Mouse (Mus musculus) embryonic stem cell, embryonic (primary cell): ENCODE results near the gene Mmp2.

Experiments used
- CTCF ChIA-PET, 4 experiments: fragments of 300-600 bp in 2 of 4; fragments of 350-600 bp in 2 of 4; sonication (Branson Sonifier 250); formaldehyde crosslinking; loops; one replicate each; lab custom pipeline; 2022; ENCODE audit warnings: inconsistent platforms in 2 of 4; lab: Charles Lee
- POLR2A ChIA-PET, 4 experiments: fragments of 300-600 bp in 2 of 4; fragments of 350-600 bp in 2 of 4; sonication (Branson Sonifier 250); formaldehyde crosslinking; loops; one replicate each; lab custom pipeline; 2022; ENCODE audit warnings: antibody characterized with exemption in 4 of 4, inconsistent platforms in 1 of 4; lab: Charles Lee

Mmp2 gene

GRCm38 (mm10) chr8:92827243-92828034, at the start of gene Mmp2:
Gene Mmp2 (plus strand): TSS chr8:92827291.
- ChIA-PET POLR2A (interaction anchor here in 1 of 4 experiments (0.9 kb wide), 1 partner anchor 15 kb away, joined by 5 read pairs; no protein-coding TSS in a partner anchor), CTCF (interaction anchor here in 2 of 4 experiments (0.6 to 0.8 kb wide), 2 partner anchors 170 to 241 kb away, joined by 3 to 12 read pairs; no protein-coding TSS in a partner anchor)

GRCm38 (mm10) chr8:92780976-92781375, 46.1 kb upstream of the Mmp2 start:
- CTCF ChIA-PET, result interaction anchor here in 1 of 4 experiments (1.5 kb wide), 1 partner anchor 135 kb away, joined by 3 read pairs; no protein-coding TSS in a partner anchor
- POLR2A ChIA-PET, result no interaction called here

DNA sequence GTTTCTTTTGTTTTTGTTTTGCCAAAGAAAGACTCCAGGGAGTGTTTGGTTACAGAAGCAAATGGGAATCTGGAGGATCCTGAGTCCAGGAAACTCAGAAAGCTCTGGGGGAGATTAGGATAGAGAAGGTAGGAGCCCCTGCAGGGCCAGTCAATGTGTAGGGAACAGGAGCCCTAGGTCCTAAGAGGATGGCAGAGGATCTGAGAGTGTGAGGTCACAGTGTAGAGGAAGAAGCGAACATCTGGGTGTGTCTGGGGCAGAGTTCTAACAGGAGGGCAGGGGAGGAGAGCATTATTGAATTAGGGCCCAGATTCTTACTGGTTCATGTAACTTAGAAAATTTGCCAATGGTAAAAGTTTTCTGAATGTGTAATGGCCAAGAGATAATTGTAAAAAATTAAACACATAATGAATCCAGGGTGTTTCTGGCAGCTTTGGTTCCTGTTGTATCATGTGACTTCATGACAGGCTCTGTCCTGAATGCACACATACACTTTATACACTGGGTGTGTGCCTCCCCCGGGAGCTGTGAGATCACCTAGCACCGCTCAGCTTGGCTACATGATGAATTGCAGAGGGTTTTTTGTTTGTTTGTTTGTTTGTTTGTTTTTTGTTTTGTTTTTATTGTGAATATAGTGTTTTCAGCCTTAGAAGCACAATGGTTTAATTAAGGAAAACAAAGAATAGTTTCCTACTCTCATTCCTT, 43.0 kb upstream of the Mmp2 start:
- POLR2A ChIA-PET, result no interaction called here
- CTCF ChIA-PET, result no interaction called here

- ChIA-PET CTCF (interaction anchor here in 2 of 4 experiments (0.7 to 2.5 kb wide), 2 partner anchors 40 to 144 kb away, joined by 3 to 9 read pairs; no protein-coding TSS in a partner anchor), POLR2A (no interaction called here)
Observed at GRCm38 (mm10) chr8:92790835-92791234, 36.3 kb upstream of the Mmp2 start.

DNA sequence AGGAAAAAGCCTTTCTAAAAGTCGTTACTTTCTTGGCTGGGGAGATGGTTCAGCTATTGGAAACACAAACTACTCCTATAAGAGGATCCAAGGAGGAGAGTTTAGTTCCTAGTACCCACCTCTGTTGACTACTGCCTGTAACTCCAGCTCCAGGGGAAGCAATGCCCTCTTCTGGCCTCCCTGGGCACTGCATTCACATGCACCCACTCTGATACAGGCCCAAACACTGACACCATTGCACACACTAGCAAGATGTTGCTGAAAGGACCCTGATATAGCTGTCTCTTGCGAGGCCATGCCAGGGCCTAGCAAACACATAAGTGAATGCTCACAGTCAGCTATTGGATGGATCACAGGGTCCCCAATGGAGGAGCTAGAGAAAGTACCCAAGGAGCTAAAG, 35.1 kb upstream of the Mmp2 start:
- POLR2A ChIA-PET, result interaction anchor here in 1 of 4 experiments (1.2 kb wide), 1 partner anchor 30 kb away, joined by 3 read pairs; no protein-coding TSS in a partner anchor
- CTCF ChIA-PET, result interaction anchor here (0.6 to 2.5 kb wide), 16 partner anchors 12 to 1602 kb away, joined by 3 to 20 read pairs (median 3); partner anchors contain the start of gene Irx6 (in 1 of the 4)

DNA sequence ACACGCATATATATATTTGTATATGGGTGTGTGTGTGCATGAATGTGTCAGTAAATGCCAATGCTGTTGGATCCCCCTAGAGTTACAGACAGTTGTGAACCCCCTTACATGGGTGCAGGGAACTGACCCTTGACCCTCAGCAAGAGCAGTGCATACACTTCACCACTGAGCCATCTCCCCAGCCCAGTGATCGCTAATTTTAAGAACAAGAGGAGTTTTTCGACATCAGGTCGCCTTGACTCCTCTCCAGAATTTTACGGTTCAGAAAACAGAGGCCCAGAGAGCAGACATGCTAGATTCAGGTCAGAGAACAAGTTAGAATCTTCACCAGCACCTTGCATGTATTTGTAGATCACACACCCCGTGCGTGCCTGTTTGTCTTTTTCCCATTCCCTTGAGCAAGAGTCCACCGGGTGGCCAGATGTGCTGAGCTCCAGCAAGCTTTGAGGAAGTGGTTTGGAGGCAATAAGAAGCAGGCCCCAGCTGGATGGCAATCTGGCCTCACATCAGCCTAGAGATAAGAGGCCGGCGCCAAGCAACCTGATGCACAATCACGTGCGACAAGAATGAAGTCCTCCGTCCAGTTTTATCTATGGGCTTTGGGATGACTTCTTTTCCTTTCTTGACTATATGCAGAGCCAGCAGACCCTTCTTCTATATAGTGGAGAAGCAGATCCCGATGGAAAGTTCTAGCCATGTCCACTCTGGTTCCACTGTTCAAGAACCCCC, 33.1 kb upstream of the Mmp2 start:
- ChIA-PET POLR2A (interaction anchor here in 1 of 4 experiments (0.8 kb wide), 1 partner anchor 36 kb away, joined by 3 read pairs; no protein-coding TSS in a partner anchor), CTCF (no interaction called here)

DNA sequence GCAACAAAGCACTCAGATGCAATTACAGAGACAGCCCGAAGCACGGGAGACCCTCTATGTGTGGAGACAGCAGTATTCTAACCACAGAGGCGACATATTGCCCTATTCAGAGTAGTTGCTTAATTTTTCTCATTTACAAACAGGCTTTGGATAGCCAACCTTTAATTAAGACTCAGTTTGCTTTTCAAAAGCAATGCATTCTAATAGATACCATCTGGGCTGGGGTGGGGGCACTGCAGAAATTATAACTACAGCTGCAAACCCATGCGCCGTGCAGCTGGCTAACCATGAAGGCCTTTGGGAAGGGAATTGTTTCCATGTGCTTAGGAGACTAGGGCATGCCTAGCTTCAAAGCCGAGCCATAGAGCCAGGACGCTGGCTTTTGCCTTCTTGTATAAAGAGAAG, 29.6 kb upstream of the Mmp2 start:
- ChIA-PET POLR2A (no interaction called here), CTCF (no interaction called here)

GRCm38 (mm10) chr8:92799406-92799805, 27.7 kb upstream of the Mmp2 start:
- POLR2A ChIA-PET, result no interaction called here
- CTCF ChIA-PET, result no interaction called here

DNA sequence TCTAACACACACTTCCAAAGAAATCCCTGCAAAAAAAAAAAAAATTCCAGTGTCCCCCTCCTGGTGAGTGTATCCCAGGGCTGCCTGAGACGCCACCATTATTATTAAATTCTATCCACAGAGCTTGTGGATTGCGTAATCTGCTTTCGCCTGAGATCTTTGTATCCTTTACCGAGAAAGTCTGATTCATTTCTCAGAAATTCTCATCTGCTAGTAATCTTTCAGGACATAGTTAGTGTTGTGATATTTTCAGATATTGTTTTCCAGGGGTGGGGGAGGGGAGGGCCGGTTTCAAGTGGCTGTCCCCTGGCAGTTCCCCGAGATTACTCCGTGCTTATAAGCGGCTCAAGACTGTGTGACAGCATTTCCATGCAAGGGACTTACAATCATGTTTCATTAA, 25.9 kb upstream of the Mmp2 start:
- CTCF ChIA-PET, result no interaction called here
- POLR2A ChIA-PET, result interaction anchor here in 2 of 4 experiments (0.6 to 0.7 kb wide), 3 partner anchors 15 to 351 kb away, joined by 3 to 6 read pairs (median 3); no protein-coding TSS in a partner anchor

DNA sequence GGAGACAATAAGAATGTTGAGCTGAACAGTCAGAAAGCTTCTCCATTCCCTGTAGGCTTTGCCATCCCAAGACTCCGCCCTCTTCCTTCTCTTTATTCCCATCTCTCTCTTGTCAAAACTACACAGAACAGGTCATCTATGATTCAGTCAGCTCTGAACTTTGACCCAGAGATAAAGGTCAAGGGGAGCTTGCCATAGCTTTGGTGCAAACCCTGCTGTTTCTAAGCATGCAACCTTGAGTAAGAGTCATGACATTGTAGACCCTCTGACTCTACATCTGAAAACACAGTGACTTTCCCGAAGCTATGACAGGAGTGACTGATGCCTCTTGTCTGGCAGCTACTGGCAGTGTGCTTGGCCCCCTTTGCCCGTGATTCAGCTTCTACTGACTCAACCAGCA, 24.5 kb upstream of the Mmp2 start:
- ChIA-PET CTCF (interaction anchor here in 1 of 4 experiments (1.0 kb wide), 1 partner anchor 16 kb away, joined by 3 read pairs; no protein-coding TSS in a partner anchor), POLR2A (no interaction called here)

DNA sequence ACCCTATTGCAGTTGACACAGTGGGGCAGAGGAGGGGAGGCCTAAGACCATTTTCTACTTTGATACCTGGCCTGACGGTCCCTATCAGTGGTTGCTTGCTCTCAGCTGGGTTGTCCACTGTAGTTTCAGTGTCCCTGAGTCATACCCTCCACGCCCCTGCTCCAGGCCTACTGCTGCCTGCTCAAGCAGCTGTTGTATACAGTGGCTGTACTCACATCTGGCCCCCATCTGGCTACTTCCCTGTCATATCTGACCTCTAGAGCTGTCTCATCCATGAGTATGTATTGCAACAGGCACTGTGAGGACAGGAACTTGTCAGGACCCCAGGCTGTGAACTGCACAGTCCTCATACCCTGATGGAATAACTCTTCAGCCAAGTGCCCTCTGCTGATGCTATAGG, 14.3 kb upstream of the Mmp2 start:
- ChIA-PET CTCF (no interaction called here), POLR2A (interaction anchor here in 1 of 4 experiments (0.6 kb wide), 1 partner anchor 14 kb away, joined by 3 read pairs; no protein-coding TSS in a partner anchor)

DNA sequence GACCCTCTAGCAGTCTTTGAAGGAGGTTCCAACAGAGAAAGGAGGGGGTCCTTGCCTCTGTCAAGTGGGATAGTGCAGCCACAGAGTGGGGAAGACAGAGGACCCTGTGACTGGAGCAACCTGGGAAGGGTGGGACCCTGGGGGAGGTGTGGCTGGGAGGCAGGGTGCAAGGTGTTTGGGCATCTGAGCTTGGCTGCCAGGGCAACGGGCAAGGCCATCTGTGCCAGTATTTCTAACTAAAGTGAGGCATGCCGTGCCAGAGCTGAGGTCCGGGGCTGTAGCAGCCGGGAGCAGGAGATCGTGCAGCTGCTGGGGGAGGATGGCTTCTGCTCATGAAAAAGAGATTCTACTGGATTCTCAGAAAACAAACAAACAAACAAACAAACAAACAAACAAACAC, 11.4 kb upstream of the Mmp2 start:
- ChIA-PET CTCF (no interaction called here), POLR2A (no interaction called here)

DNA sequence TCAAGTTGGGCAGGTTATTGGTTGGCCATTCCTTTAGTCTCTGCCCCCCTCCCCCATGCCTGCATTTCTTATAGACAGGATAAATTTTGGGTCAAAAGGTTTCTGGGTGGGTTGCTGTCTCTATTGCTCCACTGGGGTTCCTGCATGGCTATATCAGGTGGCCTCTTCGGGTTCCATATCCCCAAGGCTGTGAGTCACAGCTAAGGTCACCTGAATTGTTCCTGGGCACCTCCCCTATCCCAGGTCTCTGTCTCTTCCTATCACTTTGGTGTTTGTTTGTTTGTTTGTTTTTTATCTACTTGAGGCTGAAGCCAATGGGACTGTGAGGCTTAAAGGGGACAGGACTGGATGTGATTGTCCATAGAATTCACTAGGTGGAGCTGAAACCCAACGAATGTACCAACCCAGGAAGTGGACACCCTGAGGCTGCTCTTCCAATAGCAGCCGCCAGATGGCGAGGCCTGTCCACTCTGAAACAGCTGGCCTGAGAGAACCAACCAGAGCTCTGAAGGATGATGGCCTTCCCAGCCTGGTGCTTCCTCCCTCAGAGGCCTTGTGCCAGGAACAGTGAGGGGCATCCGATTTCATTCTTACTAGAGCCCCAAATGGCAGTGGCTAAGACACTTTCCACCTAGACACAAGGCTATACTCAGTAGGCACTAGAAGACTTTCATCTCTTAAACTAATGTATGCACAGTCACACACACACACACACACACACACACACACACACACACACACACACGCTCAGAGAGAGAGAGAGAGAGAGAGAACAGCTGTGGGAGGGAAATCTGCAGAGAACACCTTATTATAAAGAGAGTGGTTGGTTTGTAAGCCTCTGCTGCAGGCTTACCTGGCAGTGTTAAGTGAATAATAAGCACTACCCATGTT, 8.9 kb upstream of the Mmp2 start:
- ChIA-PET POLR2A (interaction anchor here in 1 of 4 experiments (0.5 kb wide), 1 partner anchor 17 kb away, joined by 3 read pairs; no protein-coding TSS in a partner anchor), CTCF (interaction anchor here (0.5 to 2.7 kb wide), 45 partner anchors 8 to 1381 kb away, joined by 3 to 59 read pairs (median 3); partner anchors contain the start of gene Lpcat2 (in 1 of the 4))

GRCm38 (mm10) chr8:92821151-92821550, 5.9 kb upstream of the Mmp2 start:
- ChIA-PET CTCF (interaction anchor here in 3 of 4 experiments (0.7 to 3.7 kb wide), 8 partner anchors 29 to 189 kb away, joined by 3 to 25 read pairs (median 6); no protein-coding TSS in a partner anchor), POLR2A (interaction anchor here in 3 of 4 experiments (0.5 to 1.5 kb wide), 7 partner anchors 13 to 849 kb away, joined by 3 read pairs; no protein-coding TSS in a partner anchor)

DNA sequence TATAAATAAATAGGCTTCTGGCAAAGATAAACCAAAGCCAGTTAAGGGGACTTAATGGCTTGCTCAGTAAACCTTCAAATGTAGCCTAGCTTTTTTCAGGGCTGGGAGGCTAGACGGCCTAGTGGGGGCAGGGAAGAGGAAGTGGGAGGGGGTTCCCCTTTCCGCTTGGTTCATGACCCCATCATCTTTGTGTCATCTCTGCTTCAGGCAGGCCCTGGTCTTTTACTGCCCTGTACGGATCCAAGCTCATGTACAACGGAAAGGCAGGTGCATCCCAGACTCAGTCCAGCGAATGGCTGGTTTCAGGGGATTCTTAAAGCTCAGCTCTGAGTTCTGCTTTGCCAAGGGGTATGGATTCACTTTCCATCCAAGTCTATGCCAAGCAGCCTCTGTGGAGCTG, 4.7 kb upstream of the Mmp2 start:
- CTCF ChIA-PET, result interaction anchor here in 2 of 4 experiments (0.8 to 3.7 kb wide), 2 partner anchors 175 to 188 kb away, joined by 3 to 25 read pairs; no protein-coding TSS in a partner anchor
- POLR2A ChIA-PET, result no interaction called here

GRCm38 (mm10) chr8:92825991-92826390, 1.1 kb upstream of the Mmp2 start:
- POLR2A ChIA-PET, result interaction anchor here in 2 of 4 experiments (0.6 to 1.0 kb wide), 4 partner anchors 13 to 1516 kb away, joined by 3 read pairs; no protein-coding TSS in a partner anchor
- CTCF ChIA-PET, result interaction anchor here in 2 of 4 experiments (0.6 to 1.1 kb wide), 2 partner anchors 8 to 571 kb away, joined by 3 to 5 read pairs; no protein-coding TSS in a partner anchor

DNA sequence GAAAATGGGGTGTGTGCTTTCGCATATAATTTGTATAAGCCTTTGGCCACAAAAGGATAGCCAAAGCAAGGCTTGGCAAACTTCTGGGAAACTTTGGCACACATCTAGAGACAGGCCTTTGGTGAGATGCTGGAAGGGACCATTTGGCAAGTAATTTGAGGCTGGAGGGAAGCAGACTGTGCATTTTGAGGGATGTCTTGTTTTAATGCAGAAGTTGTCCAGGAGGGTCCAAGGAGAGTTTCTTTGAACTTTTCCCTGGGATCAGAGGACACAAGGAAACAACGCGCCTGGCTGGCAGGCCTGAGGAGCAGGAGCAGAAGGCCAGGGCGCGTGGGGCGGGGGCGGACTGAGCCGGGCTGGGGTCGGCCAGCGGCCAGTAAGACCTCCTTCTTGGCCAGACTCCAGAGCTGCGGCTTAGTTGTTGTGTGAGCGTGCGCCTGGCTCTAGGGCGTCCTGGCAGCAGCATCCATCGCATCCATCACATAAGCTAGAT, 1.2 kb downstream of the Mmp2 start:
- POLR2A ChIA-PET, result no interaction called here
- CTCF ChIA-PET, result interaction anchor here in 1 of 4 experiments (0.8 kb wide), 1 partner anchor 10 kb away, joined by 3 read pairs; no protein-coding TSS in a partner anchor
